Mouse (Mus musculus) ovary, postnatal 14 days (tissue): ENCODE measurements at regions not wholly inside any gene's neighbourhood (a gene's known extent, or its start where the extent isn't known, plus 50 kb on each side); places are given as distances from the start of the nearest gene placed in this dataset.
"Not testable (repeated sequence)": the region's sequence is repeated elsewhere in the genome, so short reads cannot be mapped to it uniquely, and the experiment has no call there.

Experiments
- DNase-seq: peaks from one replicate; pipeline ENCODE4 v3.0.0; 2022; ENCODE audit warnings: low spot score

DNA sequence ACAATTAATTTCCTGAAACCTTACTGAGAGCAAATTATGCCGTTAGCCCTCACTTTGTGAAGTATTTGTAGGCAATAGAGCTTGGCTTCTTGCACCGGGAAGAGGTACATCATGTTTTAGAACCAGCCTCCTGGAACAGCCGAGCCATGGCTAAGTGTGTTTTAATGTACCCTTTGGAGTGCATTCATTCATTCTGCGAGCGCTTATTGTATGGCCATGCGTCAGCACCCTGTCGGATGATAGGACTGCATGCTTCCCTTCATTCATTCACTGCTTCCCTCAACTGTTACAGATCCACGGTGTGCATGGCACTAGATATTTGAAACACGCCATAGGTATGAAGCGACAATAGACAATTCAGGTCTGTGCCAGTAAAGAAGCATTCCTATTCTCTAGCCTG is 409.4 kb upstream of the Ercc4 start:
- no peak for DNase-seq

DNA sequence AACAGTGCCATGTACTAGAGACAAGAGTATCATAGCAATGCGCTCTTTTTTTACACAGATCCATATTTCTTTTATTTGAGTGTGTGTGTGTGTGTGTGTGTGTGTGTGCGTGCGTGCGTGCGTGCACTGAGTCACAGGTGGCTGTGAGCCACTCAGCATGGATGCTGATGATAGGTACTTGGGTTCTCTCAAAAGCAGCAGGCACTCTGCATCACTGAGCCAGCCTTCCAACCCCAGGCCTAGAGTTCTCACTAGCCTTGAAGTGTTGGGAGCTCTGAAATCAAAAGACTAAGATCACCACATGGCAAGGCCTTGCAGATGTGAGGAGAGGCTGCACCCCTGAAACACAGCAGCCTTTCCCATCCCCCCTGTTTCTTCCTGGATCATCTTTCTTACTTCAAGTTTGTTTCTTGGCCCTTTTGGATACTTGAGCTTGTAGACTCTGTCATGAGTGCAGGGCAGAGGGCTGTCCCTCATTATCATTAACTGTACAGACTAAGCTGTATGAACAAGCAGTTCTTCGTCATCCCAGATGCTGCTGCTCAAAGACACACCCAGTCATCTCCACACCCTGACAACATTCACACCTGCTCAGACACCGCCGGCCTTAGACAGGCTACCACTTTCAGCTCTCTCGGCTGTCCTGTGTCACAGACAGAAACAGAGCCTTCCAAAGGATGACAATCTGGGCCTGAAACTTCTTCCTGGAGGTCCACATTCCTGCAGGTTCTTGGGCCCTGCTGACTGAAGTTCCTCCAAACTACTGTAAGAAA is 405.5 kb upstream of the Ercc4 start:
- DNase-seq = no peak

DNA sequence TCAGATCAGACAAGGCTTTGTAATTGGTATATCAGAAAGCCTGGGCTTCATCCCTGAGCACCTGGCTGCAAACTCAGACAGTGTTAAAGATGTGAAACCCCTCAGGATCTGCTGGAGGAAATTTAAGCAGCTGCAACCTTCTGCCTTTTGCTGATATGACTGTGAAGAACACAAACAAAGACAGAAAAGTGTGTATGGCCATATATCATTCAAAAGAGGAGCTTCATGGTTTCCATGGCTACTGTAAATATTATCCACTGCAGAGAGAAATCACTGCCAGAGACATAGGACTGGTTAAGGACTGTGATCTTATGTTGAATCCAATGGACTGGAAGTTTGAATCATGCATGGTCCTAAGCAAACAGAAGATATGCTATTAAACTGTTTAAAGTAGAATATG is 402.6 kb upstream of the Ercc4 start:
- DNase-seq = no peak

DNA sequence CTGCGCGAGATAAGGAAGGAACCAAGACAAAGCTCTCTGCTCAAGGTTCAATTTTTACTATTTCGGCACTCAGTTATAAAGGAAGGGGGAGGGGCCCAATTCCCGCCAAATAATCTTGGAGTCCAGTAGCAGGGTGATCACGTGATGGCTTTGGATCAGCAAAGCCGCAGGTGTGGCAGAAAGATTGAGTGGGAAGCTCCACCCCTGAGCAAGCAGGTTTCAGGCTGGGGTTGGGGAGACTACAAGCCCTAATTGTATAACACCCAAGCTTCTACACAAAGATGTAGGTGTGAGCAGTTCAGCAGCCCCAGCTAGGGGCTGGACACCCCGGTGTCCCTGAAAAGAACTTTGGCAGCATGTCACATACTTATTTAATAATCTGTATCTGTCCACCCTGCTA is 388.1 kb upstream of the Ercc4 start:
- DNase-seq = not testable (repeated sequence)

DNA sequence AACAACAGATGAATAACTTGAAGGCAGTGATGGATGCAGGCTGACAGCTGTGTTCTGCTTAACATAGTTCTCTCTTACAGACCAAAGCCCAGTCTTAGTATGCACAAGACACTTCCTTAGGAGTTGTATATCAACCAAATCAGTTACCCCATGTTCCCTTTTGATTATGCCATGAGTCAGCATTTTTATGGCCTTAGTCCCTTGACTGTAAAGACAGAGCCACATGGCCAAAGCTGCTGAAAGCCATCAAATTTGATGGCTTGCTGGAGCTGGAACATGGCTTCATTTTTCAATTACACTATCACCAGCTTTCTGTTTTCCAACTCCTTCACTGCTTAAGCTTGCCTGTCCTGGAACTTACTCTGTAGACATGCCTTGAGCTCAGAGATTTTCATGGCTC is 383.4 kb upstream of the Ercc4 start:
- DNase-seq = no peak

DNA sequence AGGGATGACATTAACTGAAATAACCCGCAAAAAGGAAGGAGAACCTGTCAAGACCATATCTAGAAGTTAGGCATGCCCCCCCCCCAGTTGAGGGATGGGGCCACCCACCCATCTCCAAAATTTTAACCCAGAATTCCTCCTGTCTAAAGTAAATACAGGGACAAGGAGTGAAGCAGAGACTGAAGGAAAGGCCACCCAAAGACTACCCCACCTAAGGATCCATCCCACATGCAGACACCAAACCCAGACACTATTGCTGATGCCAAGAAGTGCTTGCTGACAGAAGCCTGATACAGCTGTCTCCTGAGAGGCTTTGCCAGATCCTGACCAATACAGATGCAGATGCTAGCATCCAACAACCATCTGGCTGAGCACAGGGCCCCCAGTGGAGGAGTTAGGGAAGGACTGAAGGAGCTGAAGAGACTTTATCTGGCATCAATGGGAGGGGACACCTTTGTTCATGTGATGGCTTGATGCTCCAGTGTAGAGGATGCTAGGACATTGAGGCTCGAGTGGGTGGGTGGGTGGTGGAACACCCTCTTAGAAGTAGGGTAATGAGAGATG is 379.2 kb upstream of the Ercc4 start:
- not testable (repeated sequence) for DNase-seq

DNA sequence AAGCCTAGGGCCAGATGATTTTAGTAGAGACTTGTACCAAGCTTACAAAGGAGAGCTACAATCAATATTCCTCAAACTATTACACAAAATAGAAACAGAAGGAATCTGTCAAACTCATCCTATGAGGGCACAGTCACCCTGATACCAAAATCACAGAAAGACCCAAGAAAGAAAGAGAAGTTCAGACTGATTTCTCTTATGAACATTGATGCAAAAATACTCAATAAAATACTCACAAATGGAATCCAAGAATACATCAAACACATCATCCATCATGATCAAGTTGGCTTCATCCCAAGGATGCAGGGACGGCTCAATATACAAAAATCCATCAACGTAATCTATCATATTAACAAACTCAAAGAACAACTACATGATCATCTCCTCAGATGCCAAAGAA is 377.9 kb upstream of the Ercc4 start:
- no peak for DNase-seq

DNA sequence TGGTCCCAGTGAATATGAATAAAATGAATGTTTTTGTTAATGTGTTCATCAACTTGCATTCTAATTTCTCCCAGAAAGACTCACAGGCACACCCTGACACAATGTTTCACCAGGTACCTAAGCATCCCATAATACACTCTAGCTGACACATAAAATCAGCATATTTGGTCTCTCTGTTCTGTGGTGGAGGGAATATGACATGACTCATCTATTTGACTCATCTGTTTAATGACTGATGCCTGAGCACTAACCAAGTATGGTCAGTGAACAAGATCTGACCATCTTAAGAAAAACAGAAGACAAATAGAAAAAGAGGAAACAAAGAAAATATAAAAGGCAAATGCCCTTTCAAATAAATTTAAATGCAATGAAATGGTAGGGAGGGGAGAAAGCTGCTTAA is 367.0 kb upstream of the Ercc4 start:
- no peak for DNase-seq

DNA sequence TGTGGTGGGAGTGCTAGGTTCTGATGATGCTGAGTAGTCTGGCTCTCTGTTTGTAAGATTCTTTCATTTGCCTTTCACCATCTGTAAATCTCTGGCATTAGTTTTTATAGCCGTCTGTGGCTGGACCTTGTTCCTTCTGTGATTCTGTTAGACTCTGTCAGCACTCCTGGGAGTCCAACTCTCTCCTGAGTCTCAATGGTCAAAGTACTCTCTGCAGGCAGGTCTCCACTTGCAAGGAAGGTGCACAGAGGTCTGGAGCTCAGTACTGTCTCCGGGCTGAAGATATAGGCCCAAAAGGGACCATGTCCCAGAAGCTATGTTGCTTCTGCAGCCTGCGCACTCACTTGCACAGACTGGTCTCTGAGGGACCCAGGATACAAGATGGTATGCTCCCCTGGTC is 356.3 kb upstream of the Ercc4 start:
- no peak for DNase-seq

DNA sequence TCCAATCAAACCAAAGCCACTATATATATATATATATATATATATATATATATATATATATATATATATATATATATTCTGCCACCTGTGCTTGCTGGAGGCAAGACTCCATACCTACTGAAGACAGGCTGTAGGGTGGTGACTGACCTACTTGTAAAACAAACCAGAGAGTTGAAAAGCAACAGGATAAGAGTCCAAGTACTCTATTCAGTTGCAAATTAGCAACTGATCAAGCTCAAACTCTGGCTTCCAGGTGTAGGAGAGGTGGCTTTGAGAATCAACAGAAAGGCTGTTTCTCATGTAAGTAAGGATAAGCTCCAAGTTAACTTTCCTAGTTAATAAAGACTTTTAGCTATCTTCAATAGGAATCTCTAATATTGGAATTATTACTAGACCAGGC is 355.1 kb upstream of the Ercc4 start:
- no peak for DNase-seq

DNA sequence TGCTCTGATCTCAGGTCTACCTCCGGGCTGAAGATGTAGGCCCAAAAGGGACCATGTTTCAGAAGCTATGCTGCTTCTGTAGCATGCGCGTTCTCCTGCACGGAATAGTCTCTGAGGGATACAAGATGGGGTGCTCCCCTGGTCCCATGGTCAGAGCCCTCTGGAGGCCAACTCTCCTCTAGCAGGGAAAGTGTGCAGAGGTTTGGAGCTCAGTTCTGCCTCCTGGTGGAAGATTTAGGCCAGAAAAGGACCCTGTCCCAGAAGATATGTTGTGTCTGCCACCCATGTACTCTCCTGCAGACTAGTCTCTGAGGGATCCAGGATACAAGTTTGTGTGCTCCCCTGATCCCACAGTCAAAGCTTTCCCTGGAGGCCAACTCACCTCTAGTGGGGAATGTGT is 350.9 kb upstream of the Ercc4 start:
- DNase-seq = no peak

DNA sequence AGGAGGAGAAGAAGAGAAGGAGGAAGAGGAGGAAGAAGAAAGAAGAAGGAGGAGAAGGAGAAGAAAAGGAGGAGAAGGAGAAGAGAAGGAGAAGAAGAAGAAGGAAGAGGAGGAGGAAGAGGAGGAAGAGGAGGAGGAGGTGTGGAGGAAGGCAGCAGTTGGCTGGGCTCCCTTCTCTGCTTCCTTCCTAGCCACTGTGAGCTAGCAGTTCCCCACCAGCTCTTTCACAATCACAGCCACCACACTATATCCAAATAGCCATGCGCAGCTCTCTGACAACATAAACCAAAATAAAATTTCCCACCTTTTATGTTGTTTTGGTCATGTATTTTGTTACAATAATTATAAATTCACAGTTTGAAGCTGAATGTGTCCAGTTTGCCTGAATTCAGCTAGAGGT is 345.3 kb upstream of the Ercc4 start:
- no peak for DNase-seq

DNA sequence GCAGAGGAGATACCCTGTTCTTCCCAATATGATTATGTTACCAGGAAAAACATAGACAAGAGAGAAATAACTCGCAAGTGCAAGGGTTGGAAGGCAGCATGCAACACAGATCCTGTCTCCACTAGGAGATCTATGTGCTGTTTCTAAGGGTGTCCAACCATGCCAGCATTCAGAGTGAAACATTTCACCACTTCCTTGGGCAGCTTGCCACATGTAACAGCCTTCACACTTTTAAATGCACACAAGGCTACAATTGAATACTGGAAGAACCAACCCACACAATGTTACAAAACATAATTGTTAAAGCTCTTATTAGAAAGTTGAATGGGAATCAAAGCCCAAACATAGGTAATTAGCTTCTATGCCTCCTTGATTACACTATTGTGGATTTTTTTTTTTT is 344.9 kb upstream of the Ercc4 start:
- no peak for DNase-seq

DNA sequence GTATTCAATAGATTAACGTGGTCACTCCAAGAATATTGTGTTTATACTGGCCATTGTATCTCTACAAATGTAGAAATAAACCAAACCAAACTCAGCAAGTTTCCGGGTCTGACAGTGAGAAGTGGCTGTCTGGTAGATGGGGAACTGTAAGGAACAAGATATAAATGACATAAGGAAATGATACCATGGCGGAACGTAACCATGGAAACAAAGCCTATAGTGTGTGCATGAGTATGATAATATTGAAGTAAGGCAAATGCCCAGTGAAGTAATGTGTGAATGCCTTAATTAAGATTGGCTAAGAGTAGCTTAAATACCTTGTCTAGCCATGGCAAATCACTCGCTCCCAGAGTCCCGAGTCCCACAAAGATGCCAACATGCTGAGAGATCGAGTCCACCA is 342.6 kb upstream of the Ercc4 start:
- DNase-seq = no peak

DNA sequence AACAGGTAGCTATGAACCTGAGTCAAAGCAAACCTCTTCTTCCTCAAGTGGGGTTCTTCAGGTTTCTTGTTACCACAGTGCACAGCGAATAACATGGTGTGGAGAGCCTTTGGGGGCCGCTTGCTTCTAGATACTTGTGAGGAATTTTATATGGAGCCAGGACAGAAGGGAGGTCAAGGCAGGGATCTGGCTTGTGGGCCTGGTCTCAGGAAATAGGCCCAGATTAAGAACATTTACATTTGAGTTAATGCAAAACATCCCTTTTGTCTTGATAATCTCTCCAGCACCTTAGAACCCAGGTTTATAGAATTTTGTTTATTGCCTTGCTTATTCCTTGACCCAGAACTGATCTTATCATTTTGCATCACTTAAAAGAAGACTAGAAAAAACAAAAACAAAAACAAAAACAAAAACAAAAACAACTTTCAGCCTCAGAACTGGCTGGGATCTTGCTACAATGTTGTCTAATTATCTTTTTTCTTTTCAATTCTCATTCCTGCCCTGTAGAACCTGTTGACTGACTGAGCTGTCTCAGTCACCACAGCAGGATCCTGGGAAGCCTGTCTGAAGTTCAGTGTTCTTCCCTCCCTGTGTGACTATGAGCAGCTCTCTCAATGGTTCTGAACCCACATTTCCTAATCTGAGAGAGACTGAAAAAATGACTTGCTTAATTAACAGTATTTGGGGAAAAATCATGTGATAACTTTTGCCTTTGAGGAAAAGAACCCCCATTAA is 341.2 kb upstream of the Ercc4 start:
- no peak for DNase-seq

DNA sequence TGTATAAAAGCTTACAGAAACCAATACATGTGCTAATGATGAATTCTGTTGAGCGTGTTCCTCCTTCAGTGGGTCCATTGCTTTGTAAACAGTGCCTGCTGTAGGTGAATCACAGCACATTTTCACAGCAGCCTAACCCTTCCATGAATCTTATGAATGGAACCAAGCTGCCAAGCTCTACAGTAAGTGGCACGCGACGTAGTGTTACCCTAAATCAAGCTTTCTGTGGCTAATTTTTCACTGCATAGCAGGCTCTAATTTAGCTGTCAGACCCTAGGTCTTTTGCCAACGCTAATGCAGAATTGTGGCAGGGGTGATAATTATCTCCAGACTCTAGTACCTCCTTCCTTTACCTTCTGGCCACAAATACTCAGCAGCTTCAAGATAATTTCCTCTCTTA is 339.0 kb upstream of the Ercc4 start:
- no peak for DNase-seq

DNA sequence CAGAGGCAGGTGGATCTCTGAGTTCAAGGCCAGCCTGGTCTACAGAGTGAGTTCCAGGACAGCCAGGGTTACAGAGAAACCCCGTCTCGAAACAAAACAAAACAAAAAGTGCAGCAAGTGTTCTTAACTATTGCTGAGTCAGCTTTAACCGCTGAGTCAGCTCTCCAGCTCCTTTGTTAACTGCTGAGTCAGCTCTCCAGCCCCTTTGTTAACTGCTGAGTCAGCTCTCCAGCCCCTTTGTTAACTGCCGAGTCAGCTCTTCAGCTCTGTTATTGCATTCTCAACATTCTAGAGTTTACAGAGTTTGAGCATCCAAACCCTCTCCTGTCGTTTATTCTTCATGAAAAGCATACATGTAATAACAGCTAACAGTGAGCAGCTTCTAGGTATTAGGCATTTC is 336.9 kb upstream of the Ercc4 start:
- no peak for DNase-seq

DNA sequence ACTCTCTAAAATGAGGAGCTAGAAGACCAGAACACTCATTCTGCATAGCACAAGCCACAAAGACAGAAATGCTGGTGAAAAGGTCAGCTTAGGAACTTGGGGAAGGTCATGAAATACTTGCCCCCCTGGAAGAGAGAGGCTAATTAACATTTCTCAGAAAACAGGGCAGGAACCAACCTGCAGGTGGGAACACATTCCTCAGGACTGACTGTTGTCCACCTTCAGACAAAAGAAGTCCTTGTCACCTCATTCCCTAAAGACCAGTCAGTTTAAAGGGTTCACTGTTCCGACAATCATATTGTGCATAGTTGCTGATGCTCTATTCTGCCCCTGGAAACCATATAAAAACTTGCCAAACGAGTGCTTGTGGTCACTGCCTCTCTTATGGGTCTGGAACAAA is 333.6 kb upstream of the Ercc4 start:
- DNase-seq = no peak

DNA sequence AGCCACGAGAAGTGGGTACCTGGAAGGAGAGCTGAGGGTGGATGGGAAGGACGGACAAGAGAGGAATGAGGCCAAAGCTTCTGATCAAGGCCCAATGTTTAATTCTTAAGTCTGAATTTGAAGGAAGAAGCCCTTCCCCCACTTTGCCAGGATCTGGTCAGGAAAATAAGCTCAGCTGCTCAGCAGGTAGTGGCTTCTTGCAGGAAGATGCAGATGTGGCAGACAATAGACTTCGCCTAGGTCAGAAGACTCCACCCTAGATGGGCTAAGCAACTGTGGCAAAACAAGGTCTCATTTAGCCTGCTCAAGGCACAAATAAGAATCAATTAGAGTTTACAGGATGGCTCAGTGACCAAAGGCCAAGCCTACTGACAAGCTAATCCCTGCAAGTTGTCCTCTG is 330.4 kb upstream of the Ercc4 start:
- DNase-seq = no peak

DNA sequence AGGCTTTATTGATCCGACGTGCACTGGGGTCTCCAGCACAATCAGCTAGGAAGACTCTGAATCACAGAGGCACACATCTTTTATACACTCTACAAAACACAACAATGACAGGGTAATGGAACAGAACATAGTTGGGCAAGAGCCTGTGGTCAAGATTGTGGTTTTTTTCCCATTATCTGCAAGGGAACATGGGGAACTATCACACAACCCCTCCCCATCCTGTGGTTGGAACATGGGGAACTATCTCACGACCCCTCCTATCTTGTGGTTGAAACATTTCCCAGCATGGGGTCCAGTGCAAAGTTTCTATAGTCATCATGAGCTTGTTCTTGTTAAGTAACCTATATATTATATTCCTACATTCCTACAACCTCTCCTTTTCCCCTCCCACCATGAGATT is 328.8 kb upstream of the Ercc4 start:
- DNase-seq = no peak

DNA sequence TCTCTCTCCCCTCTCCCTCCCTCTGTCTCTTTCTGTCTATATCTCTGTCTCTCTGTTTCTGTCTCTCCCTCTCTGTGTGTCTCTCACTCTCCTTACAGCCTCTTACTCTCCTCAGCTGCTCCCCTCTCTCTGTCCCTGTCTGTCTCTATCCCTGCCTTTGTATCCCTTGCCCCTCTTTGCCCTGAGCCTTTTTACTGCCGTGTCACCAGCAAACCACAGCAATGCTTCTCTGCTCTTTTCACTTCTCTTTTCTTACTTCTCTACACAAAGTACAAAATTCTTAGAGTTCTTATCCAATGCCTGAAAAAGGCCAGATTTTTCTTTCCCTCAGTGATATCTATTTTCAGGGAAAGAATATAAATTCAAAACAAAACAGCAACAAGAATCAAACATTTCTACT is 323.7 kb upstream of the Ercc4 start:
- DNase-seq = no peak

DNA sequence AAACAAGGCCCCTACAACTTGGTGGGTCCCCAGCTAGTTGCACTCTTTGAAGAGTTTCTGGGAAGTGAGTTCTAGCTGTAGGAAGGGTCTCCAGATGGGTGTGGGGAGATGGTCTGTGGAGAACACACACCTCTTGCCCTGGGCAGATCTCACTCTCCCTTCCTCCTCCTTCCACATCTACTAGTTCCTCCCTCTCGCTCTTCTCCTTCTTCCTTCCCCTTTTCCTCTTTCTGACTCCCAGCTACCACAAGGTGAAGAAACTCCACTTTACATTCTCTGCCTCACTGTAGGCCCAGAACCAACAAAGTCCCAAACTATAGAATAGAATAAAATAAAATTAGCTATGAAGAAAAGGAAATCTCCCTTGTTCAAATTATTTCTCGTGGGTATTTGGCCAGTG is 311.0 kb upstream of the Ercc4 start:
- DNase-seq = no peak

DNA sequence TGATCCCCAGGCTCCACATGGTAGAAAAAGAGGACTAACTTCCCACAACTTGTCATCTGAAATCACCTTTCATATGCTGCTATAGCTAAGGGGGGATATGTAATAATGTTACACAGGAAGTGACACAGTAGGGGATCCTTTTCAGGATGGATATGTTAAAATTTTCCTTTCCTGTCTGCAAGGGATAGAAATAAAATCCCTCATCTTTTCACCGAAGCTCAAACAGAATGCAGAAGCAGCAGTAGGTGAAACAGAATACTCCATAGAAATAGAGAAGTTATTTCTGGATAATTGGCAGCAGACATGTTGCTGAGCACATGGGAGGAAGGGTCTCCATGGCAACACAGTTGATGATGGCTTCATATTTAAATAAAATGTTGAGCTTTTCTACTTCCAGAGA is 309.3 kb upstream of the Ercc4 start:
- no peak for DNase-seq

DNA sequence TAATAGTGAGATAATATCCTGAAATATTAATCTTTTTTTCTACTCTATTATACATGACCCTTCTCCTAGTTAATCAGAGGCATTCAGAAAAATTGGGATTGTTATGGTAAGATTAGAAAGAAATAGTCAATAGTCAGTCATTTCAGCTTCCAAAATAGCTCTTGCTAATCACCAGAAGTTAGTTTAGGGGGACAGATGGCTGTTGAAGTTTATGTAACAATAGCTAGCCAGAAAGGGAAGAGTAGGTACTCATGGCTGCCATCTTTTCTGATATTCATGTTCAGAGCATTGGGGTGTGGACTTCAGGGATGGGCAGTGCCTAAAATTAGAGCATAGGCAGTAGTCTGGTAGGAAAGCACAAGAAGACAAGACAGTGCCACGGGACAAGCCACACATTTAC is 306.8 kb upstream of the Ercc4 start:
- no peak for DNase-seq
